Mouse (Mus musculus) liver, adult 2 months (tissue): Measurements from ENCODE around the gene Eps8.

Experiments used
- CTCF ChIP-seq: fragments of 200-500 bp; IDR thresholded peaks from 2 replicates; pipeline ENCODE4 v1.5.1; 2011; ENCODE audit warnings: low read depth, low read length, control low read depth
- POLR2A ChIP-seq: fragments of 200-500 bp; IDR thresholded peaks from 2 replicates; pipeline ENCODE4 v1.6.1; 2011; ENCODE audit warnings: low read length, control low read depth; ENCODE audit not compliant: insufficient read depth; ENCODE audit errors: extremely low read depth

DNA sequence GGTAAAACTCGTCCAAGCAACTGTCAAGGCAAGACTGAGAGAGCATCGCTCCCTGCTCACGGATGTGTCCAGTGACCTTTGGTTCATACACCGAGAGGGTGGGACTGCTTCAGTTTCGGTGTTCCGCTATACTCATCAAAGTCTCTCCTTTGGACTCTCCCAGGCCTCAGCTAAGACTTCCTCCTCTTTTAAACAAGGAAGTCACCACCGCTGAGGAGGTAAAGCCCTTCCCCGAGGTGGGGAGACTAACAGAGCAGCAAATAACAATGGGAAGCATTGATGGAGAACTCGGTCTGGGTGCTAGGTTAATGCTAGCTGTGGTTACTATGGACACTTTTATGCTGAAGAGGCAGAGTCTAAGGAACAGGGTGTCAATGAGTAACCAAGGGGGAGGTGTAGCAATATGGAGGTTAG lies 84.0 kb downstream of the Eps8 start:
- no peak for TF ChIP-seq CTCF
- no peak for TF ChIP-seq POLR2A
